Mouse (Mus musculus) B cell, adult 2 months (primary cell): ENCODE data around the gene Rex1bd.

Source experiments
- DNase-seq, 2 experiments: peaks; one replicate each; pipeline ENCODE4 v3.0.0; 2022

The Rex1bd gene

DNA sequence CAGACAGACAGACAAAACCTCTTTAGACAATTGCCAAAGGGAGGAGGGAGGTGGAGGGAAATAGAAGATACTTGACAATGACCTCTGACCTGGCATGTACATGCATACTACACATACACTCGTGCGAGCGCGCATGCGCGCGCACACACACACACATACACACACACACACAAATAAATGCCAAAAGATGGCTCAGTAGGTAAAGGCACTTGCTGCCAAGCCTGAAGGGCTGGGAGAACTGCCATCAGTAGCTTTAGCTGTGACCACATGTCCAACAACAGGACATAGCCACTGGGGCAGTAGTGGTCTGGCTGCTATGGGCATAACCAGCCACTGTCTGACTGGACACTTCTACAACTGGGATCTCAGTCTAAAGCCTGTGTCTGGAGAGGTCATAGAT is 34.7 kb downstream of the Rex1bd start:
- DNase-seq, result no peak

DNA sequence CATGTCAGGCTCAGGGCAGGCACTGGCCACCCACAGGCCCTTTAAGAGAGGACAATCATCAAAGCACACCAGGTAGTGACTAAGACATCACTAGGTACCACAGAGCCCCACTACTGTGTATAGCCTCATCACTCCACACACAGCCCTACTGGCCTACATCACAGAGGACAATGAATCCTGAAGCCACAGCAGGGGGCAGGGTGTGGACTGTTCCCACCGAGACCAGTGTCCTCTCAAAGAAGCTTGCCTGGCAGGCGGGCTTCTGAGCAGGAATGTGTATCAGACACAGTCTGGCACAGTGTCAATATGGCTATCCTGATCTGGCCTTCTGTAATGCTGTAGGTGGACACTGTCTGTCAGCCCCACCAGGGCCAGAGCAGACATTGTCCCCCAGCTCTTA is 36.6 kb downstream of the Rex1bd start:
- DNase-seq, result no peak

DNA sequence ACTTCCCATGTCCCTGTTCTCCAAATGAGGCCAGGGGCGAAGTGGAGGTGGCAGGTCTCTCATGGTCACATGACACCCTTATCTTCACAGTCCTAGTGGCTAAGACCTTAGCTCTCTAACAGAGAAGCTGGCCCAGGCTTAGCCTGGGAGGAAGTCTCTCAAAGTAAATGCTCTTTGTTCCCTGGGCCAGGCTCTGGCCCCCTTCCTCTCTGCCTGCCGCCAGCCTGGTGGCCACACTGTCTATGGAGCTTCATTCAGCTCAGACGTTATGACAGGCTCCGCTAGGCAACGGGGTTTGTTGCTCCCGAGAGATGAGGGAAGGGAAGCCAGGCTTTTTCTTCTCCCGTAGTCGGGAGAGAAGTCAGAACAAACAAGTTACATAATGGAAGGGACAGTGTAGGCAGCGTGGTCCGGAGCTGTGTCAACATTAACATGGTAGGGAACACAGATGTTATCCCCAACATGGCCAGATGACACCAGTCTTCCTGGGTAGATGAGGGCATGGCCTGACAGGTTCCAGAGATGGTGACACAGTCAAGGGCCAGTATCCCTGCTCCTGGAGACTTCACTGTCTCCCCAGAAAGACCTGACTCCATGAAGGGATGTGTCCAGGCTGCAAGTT is 37.1 kb downstream of the Rex1bd start:
- DNase-seq, result no peak

DNA sequence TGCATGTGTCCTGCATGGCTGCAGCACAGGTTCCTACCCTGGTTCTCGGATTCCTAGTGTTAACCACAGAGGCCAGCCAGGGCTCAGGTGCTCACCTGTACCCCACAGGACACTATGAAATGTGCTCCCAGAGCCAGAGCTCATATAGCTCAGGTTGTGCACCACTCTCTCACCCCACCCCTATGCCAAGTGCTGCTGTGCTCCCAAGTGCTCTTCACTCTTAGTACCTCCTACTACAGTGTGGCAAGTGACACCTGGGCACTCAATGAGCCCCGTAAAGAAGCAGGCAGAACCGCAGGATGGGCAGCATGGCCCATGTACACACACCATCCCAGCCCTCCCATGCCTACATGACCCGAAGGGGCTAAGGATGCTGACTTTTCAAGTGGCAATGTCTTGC is 37.8 kb downstream of the Rex1bd start:
- no peak for DNase-seq

DNA sequence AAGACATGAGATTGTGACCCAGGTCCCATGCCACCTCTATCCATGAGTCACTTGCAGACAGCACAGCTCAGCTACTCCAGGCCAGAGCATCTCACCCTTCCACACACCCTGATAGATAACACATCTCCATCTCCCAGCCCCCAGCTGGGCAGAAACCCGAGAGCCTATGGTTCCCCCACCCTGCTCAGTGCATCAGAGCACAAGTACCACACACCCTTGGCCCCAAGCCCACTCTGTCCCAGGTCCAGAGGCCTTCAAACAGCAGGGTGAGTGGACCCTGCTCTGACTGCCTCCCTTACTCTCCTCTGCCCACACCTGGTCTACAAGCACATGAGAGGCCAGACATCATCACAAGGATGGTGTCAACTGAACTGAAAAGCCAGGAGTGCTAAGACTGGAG is 38.6 kb downstream of the Rex1bd start:
- no peak for DNase-seq

DNA sequence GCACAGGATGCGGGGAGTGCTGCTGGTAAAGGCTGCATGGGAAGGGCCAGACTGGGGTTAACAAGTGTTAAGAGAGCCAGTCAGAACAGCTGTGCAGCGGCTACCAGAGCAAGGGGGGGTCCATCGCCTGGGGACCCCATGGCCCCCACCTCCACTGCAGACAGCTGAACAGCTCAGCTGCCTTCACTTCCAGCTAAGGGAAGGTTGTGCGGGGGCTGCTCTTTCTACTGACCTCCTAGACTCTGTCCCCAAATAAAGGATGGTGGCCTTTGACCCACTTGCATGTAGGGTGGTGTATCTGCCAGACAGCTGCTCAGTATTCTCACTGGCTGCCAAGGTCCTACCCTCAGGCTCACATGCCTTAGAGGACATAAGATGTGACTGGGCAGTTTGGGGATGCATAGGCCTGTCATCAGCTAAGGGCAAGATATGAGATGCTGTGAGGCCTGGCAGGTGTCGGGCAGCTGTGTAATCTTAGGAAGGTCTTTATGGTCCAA is 39.3 kb downstream of the Rex1bd start:
- no peak for DNase-seq

DNA sequence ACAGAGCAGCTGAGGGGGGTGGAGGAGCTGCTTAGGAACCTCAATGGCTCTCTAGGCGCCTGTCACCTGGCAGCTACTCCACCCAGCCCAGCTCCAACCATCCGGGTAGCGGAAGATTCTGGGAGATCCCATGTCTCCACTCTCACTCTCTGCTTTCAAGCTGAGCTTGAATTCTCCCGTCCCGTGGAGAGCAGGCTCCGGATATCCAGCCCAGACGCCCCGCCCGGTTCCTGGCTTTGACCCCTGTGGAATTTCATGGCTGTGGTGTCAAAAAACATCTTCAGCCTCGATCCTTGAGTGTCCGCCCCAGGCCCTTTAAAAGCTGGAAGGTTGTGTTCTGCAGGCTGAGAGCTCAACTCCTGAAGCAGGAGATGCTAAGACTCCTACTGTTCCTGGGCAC is 39.8 kb downstream of the Rex1bd start:
- DNase-seq, result no peak

DNA sequence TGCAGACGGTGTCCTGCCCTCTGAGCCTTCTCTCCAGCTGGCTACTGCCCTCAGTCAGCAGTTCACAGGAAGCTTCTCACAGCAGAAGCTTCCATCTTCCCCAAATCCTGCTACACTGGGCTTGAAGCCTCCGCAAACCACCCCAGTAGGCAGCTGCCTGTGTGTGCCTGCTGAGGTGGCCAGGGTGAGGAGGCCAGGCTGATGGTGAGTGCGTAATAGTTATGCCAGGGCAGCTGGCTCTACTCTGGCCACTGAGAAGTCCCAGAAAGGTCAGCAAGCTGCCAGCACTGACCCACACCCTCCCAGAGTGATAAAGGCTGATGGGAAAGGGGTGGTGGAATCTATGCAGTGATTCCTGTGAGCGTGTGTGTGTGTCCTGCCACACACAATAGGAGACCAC is 40.2 kb downstream of the Rex1bd start:
- DNase-seq, result no peak

DNA sequence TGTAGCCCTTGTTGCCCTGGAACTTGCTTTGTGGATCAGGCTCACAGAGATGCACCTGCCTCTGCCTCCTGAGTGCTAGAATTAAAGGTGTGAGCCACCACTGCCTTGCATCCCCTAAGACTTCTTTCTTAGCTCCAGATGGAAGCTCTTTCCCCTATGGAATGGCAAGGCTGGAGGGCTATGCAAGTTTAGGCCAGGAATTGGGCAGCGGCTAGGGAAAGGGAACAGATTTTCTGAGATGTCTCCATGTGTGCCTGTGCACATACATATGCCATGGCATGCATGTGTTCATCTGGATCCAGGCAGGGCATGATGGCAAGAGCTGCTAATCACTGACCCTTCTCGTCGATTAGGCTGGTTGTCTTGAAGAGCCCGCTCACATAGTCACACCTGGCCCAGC is 40.9 kb downstream of the Rex1bd start:
- no peak for DNase-seq

DNA sequence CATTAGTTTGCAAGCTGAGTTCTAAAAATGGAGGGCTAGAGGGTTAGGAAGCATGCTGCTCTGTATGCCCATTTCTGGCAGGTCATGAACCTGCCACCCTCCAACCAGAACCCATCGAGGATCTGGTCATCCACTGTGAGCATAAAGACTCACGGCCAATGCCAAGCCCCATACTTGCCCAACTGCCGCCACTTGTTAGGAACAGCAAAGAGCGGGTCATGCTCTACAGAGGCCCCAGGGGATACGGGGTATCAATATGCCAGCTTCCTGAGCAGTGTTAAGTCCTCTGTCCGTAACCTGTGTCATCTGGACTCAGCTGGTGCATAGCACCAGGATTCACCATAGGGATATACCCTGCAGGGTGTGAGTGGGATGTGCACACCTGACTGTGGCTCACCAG is 42.4 kb downstream of the Rex1bd start:
- no peak for DNase-seq

DNA sequence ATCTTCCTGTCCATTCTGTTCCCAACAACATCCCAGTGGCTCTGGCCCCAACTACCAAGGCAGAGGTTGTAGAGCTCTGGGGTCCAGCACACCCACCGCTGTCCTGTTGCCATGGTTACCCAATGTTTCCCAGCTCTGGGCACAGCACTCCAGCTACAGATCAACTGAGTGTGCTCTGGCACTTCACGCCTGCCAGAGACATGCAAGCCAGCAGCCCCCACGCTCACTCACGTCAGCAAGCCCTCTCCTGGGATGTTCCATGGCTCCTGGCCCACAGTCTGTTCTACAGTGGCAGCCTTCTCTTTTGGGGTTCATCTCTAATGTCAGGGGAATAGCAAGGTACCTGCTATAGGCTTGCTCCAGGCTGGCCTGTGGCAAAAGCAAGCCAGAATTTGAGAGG is 43.2 kb downstream of the Rex1bd start:
- no peak for DNase-seq

DNA sequence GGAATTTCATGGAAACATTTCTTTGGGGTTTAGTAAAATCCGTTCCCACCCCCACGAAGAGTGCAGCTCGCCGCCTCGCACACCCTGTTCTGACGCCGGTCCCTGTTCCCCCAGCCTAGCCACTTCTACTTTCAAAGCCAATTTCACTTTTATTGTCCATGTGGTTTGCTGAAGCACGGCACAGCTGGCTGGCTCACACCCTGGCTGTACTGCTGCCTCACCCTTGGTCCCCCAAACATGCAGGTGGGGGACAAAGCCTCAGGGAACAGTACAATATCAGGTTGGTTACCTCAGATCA is 44.1 kb downstream of the Rex1bd start:
- DNase-seq, result no peak

DNA sequence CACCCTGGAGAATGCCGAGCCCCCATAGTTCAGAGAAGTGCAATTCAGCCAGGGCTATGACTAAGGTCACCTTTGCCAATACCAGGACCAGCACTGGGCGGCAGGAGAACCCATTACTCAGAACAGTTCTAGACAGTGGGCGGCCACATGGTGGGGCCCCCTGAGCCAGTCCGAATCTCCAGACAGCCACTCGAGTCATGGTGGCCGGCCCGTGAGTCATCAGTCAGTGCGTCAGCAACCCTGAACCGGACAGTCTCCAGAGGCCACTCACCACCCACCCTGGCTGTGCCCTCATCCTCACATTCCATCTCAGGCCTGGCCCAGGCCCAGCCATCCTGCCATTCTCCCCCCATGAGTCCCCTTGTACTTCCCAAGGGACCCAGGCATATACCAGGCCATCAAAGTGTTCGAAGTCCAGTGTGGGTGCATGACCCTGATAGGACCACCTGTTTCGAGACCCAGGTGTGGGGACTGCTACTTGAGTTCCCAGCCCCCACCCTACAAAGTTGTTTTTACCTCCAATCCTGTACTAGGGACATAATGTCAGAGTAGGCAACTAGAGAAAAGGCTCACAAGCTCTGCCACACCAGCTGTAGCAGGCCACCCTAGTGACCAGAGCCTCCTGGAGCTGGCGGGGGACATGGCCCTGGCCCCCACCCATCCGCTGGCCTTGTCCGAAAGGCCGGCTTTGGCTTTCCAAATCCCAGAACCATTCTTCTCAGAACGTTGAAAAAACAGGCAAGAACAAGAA is 44.6 kb downstream of the Rex1bd start:
- no peak for DNase-seq

DNA sequence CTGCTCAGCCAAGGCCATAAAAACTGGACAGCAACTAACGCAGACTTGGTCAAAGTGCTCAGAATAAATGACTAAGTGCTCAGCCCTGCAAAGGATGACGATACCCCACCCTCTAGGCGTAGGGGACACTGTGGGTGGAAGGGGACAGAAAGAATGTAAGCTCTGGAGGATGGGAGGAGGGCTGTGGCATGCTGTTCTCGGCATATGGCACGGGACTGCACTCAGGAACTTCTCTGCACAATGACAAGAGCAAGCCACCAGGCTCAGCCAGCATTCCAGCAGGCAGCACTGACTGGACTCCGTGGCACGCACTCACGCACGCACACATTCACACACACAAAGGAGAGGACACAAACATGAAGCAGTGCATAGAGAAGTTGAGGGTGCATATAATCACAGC is 45.9 kb downstream of the Rex1bd start:
- no peak for DNase-seq

DNA sequence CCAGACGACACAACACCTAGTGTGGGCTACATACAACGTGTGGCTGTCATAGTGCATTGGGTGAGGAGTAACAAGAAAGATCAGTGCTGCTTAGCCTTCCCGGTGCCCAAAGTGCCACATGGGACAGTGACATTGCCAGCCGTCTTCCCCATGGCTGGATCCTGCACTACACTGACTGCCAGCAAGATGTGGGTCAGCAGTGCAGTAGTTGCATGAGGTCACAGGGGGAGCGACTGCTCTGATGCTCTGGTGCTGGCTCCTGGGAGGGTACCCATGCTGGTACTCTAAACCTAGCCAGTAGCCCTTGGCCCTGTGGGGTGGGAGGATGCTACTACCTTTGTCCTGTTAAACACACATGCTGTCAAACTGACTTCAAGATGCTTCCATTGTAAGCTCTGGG is 46.4 kb downstream of the Rex1bd start:
- no peak for DNase-seq

DNA sequence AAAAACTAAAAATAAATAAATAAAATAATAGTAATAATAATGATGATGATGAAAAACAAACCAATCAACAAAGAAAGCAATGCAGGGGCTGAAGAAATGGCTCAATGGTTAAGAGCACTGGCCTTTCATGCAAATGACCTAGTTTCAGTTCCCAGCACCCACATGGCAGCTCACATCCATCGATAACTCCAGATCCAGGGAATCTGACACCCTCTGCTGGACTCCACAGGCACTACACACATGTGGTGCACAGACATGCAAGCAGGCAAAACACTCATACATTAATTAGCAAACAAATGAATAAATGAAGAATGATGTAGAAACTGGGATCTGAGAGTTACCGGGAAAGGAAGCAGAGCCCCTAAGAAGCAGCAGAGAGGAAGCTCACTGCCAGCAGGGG is 46.9 kb downstream of the Rex1bd start:
- DNase-seq, result no peak

DNA sequence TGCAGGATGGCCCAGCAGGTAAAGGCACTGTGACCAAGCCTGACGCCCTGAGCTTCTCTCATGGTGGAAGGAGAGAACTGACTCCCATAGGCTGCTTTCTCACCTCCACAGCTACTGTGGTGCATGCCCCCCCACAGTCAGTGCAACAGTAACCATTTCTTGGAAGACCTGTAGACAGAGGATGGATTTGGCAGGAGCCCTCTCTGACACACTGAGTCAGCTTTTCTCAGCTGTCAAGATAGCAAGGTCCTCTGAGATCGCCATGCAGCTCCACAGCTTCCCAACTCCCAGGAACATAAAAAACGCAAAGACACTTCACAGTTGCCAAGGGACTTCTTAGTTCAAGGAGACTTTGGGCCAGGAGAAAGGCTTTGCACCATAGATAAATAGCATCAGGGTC is 48.1 kb downstream of the Rex1bd start:
- no peak for DNase-seq

DNA sequence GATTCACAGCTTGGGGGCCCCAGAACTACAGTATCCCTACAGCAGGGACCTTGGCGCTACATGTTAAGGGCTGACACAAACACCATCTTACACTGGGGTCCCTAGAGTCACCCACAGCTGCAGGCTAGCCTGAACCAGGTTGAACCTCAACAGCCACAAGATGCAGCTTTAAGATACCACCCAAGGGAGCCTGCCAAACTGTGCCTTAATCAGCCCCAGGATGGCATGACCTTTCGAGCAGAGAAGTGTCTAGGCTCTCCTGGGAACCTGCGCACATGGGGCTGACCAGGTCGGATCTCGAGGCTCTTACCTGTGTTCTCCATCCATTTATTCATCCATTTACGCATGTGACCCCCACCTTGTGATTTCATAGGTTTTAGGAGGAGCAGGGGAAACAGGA is 48.7 kb downstream of the Rex1bd start:
- DNase-seq, result no peak

DNA sequence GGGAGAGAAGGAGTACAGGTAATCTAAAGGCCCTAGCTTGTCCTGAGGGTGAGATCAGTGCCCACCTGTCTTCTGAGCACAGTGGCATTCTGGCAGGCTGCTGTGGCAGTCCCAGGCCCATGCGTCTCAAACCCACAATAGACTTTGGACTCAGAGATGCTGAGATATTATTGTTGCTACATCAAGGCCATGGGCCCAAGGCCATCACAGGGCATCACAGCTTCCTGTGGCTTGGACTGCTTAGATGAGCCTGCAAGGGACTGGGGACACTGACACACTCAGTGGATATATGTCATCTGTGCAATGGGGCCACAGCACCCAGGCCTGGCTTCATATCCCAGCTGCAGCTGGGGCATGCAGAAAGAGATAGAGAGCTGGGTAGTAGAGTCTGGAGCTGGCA is 49.6 kb downstream of the Rex1bd start:
- DNase-seq, result no peak
